Mouse (Mus musculus) testis, adult 2 months (tissue): ENCODE results near the gene Zfp637. TPM values are rescaled to one million over a fixed set of nuclear protein-coding genes. Genes with fewer than 3 reads are reported as not detected.
"Not testable (repeated sequence)": the region's sequence is repeated elsewhere in the genome, so short reads cannot be mapped to it uniquely, and the experiment has no call there.

Source experiments
- H3K27ac ChIP-seq: fragments of 200-500 bp; 2 replicates; pipeline ENCODE4 v1.5.1; 2012; ENCODE audit warnings: low read depth, low read length; ENCODE audit not compliant: control insufficient read depth, insufficient read depth
- H3K27me3 ChIP-seq: fragments of 200-500 bp; 2 replicates; pipeline ENCODE4 v1.6.1; 2012; ENCODE audit warnings: mild to moderate bottlenecking, low read length, moderate library complexity; ENCODE audit not compliant: control insufficient read depth, insufficient read depth
- H3K36me3 ChIP-seq: fragments of 200-500 bp; 2 replicates; pipeline ENCODE4 v1.6.1; 2012; ENCODE audit warnings: mild to moderate bottlenecking, low read length; ENCODE audit not compliant: control insufficient read depth, insufficient read depth
- H3K4me1 ChIP-seq: fragments of 200-500 bp; 2 replicates; pipeline ENCODE4 v1.6.1; 2012; ENCODE audit warnings: low read length; ENCODE audit not compliant: control insufficient read depth, insufficient read depth
- H3K4me3 ChIP-seq: fragments of 200-500 bp; 2 replicates; pipeline ENCODE4 v1.5.1; 2012; ENCODE audit warnings: low read depth, mild to moderate bottlenecking, low read length, moderate library complexity, mixed read lengths; ENCODE audit not compliant: control insufficient read depth
- CTCF ChIP-seq: fragments of 200-500 bp; IDR thresholded peaks from 2 replicates; pipeline ENCODE4 v1.5.1; 2012; ENCODE audit warnings: low read depth, mild to moderate bottlenecking, inconsistent platforms, low read length, moderate library complexity; ENCODE audit not compliant: control insufficient read depth, insufficient read depth, insufficient replicate concordance
- POLR2A ChIP-seq: fragments of 200-500 bp; IDR thresholded peaks from 2 replicates; pipeline ENCODE4 v1.6.1; 2012; ENCODE audit warnings: low read depth, mild to moderate bottlenecking, inconsistent platforms, low read length, moderate library complexity; ENCODE audit not compliant: control insufficient read depth
- polyA plus RNA-seq: library from polyadenylated mRNA; depleted of rRNA; stranded (reverse); fragments of >200 nt; gene quantifications from 2 replicates; pipeline ENCODE4 v1.2.3, GENCODE M21; 2012

Gene Zfp637
- polyA plus RNA-seq, 1 experiment, result 6.0 TPM

DNA sequence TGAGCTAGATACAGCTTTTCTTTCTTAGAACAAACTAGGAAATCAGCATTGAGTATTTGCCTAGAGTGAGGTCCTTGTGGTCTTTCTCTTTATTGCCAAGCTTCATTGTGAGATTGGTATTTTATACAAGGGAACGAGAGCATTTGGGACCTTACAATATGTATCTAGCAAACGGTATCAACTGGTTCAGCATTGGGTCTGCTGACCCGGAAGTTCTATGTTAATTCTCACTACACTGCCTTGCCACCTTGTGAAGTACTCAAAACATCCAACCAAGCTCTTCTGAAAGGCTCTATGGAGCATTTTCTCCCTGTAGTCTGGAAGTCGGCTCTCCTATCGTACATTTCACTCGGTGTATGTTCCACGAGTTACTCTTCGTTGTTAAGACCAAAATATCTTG, 22.8 kb downstream of the Zfp637 start:
- H3K27ac ChIP-seq, result no peak overlapping the region
- TF ChIP-seq CTCF (no peak), POLR2A (no peak)
- no peaks in the 10 kb centered on the region for H3K36me3 ChIP-seq
- no peaks in the 10 kb centered on the region for H3K27me3 ChIP-seq
- no peak overlapping the region for H3K4me3 ChIP-seq
- peaks cover 10% of the 10 kb centered on the region for H3K4me1 ChIP-seq

DNA sequence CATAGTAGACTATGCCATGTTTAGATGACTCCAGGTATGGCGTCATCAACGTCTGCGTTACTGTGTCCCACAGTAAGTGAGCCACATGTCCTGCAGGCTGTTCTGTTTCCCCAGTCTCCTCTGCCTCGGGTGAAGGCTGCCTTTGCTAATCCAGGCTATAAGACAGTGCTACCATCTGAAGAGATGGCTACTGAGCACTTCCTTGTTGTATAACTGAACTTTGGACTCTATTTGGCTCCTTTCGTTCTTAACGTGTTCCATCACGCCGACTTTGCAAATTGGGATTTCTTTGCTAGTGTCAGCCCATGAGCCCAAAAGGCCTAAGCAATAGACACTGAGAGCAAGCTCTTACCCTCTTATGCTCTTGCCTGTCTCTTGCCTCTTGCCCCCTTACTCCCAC, 27.2 kb downstream of the Zfp637 start:
- no peak for TF ChIP-seq POLR2A
- no peak for TF ChIP-seq CTCF
- Histone ChIP-seq H3K4me1 (peaks cover 2% of the 10 kb centered on the region), H3K4me3 (no peak overlapping the region), H3K27me3 (no peaks in the 10 kb centered on the region), H3K36me3 (no peaks in the 10 kb centered on the region), H3K27ac (no peak overlapping the region)

DNA sequence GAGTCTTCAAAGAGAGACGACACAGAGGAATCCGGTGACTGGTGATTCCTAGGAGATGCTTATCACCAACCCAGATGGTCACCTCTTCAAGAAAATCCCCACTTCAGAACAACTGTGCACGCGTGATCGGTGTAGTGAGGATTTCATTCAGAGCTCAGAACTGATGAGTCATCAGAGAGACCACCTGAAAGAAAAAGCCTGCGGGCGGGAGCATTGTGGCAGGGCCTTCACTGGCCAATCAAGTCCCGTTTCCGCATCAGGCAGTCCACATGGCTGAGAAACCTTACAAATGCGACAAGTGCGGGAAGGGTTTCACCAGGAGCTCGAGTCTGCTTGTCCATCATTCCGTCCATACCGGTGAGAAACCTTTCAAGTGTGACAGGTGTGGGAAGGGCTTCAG, 30.1 kb downstream of the Zfp637 start:
- H3K27me3 ChIP-seq, result no peaks in the 10 kb centered on the region
- H3K27ac ChIP-seq, result no peak overlapping the region
- TF ChIP-seq CTCF, result no peak
- TF ChIP-seq POLR2A, result no peak
- H3K4me1 ChIP-seq, result no peaks in the 10 kb centered on the region; the same call in 1 of the 2 replicates
- peak overlapping the region; percentile 66 for H3K4me3 ChIP-seq
- H3K36me3 ChIP-seq, result no peaks in the 10 kb centered on the region

DNA sequence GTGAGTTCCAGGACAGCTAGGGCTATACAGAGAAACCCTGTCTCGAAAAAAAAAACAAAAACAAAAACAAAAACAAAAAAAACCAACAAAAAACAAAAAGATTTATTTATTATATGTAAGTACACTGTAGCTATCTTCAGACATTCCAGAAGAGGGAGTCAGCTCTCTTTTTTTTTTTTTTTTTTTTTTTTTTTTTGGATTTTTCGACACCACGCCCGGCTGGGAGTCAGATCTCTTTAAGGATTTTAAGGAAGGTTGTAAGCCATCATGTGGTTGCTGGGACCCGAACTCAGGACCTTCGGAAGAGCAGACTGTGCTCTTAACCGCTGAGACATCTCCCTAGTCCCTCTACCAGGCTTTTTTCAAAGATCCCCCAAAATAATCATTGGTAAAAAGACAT, 32.5 kb downstream of the Zfp637 start:
- not testable (repeated sequence) for H3K36me3 ChIP-seq, H3K27ac ChIP-seq, H3K27me3 ChIP-seq, H3K4me1 ChIP-seq, H3K4me3 ChIP-seq

DNA sequence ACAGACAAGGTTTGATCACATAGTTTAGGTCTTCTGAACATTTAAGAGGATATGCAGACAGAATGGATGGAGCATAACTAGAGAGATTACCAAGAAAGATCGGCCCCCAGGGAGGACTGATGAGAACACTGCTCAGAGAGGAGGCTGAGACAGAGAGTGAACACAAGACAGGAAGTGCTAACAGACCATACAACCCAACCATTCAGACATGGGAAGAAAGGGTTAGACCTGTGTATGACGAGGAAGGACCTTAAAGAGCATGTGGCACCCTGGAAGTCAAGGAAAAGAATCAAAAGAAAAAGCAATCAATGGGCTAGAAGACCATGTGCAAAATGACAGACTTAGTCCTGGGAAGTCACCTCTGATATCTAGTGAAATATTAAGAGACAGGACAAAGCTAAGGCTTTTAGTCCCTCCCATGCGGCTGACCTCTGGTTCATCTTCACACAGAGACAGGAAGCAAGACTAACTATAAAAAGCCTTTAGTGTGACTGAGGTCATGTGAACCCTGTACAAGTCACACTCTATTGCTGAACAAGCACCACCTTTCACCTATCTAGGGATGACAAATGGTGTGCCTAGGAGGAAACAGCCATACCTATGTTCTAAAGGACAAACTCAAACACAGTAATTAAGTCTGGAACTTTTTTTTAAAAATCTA, 33.8 kb downstream of the Zfp637 start:
- no peak overlapping the region for H3K27ac ChIP-seq
- TF ChIP-seq POLR2A (no peak), CTCF (no peak)
- no peak overlapping the region for H3K4me3 ChIP-seq
- H3K27me3 ChIP-seq, result no peaks in the 10 kb centered on the region
- H3K36me3 ChIP-seq, result no peaks in the 10 kb centered on the region
- H3K4me1 ChIP-seq, result no peaks in the 10 kb centered on the region; the same call in 1 of the 2 replicates

DNA sequence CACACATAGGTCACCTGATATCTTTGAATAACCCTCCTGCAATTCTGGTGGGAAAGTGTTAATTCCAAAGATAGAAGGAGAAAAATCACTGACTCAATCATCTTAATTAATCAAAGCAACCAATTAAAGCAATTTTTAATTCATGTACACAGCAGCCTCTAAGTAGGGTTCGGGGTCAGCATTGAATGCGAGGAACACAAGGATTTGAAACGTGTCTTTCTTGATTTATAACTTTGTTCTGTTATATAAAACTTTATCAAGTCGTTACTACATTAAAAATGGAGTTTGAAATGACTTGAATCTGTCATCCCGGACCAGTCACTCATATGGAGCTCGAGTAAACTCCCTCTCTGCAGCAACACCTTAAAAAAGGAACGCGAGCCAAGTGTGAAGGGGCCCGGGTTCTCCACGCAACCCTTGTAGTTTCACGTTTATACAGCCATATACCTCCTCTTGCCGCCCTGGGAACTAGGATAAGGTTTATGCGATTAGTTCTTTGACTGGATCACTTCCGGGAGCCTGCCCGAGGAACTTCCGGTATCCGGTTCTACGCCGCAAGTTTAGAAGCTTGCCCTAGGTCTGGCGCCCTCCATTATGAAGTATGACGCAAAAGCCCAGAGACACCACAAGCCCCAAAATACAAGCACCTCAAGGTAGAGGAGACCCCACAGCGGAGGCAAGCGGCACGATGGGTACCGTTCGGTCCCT, 37.9 kb downstream of the Zfp637 start:
- no peaks in the 10 kb centered on the region for H3K27me3 ChIP-seq
- peak overlapping the region; percentile 97 for H3K4me3 ChIP-seq
- H3K27ac ChIP-seq, result peak overlapping the region; percentile 99
- H3K4me1 ChIP-seq, result peaks cover 3% of the 10 kb centered on the region; the same call in 1 of the 2 replicates
- H3K36me3 ChIP-seq, result no peaks in the 10 kb centered on the region
- TF ChIP-seq POLR2A (no peak), CTCF (no peak)

DNA sequence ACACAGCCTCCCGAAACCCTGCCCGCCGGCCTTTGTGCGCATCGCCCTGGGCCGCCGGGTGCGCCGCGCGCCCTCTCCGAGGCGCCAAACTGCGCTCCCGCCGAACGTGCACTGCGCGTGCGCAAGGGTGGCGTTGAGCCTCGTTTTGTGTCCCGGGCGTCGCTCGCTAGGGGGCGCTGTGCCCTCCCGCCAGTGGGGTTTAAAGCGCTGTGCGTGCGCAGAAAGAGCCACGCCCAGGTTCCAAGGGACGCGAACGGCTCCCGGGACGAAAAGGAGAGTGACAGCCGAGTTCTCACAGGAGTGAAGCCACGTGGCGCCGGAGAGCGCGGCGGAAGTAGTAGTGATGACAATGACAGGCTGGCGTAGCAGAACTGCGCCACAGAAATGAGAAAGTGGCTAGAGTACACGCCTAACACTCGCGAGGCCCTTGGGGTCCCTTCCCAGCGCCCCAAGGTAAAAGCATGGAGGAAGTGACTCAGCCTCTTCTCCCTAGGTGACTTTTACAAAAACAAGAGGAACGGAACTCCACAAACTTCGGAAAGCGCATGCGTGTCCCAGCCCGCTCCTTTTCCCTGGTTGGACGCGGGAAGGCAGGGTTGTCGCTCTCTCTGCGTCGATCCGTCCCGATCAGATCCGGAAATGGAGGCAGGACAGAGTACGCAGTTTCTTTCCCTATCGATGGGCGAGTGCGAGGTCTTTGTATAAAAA, 38.6 kb downstream of the Zfp637 start:
- no peaks in the 10 kb centered on the region for H3K36me3 ChIP-seq
- TF ChIP-seq CTCF (peak; percentile 100), POLR2A (peak; percentile 68)
- H3K4me1 ChIP-seq, result peaks cover 3% of the 10 kb centered on the region; the same call in 1 of the 2 replicates
- peak overlapping the region; percentile 99 for H3K27ac ChIP-seq
- H3K27me3 ChIP-seq, result no peaks in the 10 kb centered on the region
- peak overlapping the region; percentile 97 for H3K4me3 ChIP-seq
